ENCODE assay signal across 23 mouse cellular contexts in genomic region chr6:146498416-146498815, GRCm38 (mm10).
"Had no signal": no experiment of that assay in that cellular context is flagged by ENCODE, and none has a peak within 500 bp of the region (broad histone marks: within the 10 kb centered on the region; RNA-seq: fewer than 3 reads in every experiment).

No protein-coding gene starts in this region.

- H3K9ac ChIP-seq: limb, embryonic 12.5 days; limb, embryonic 15.5 days; liver, embryonic 14.5 days; liver, postnatal 0 days; lung, embryonic 14.5 days; midbrain, embryonic 13.5 days; neural tube, embryonic 13.5 days; stomach, embryonic 15.5 days had no signal

- H3K27ac ChIP-seq: kidney, postnatal 0 days; layer of hippocampus, adult 2 months; limb, embryonic 12.5 days; limb, embryonic 15.5 days; liver, embryonic 14.5 days; macrophage; midbrain, embryonic 13.5 days; neural tube, embryonic 13.5 days; stomach, embryonic 15.5 days had no signal

- H3K4me3 ChIP-seq: layer of hippocampus, adult 2 months; limb, embryonic 12.5 days; limb, embryonic 15.5 days; midbrain, embryonic 13.5 days; myocyte; neural tube, embryonic 13.5 days; stomach, embryonic 15.5 days had no signal

- H3K9me3 ChIP-seq: limb, embryonic 12.5 days; limb, embryonic 15.5 days; midbrain, embryonic 13.5 days; neural tube, embryonic 13.5 days; stomach, embryonic 15.5 days had no signal

- H3K27me3 ChIP-seq: stomach, embryonic 15.5 days had no signal

- DNase-seq: kidney, adult 11 months; kidney, postnatal 25 days; layer of hippocampus, postnatal 36 days; left cerebral cortex, postnatal 4 days; liver, postnatal 0 days; lung, embryonic 14.5 days; retina, postnatal 1 day; right cerebral cortex, postnatal 25 days; spleen, adult 18-20 months; thymus, postnatal 36 days had no signal

- ATAC-seq: liver, postnatal 0 days; lung, postnatal 0 days; midbrain, embryonic 13.5 days; midbrain, embryonic 16.5 days had no signal

- H3K4me2 ChIP-seq: limb, embryonic 12.5 days; limb, embryonic 15.5 days; liver, embryonic 11.5 days; lung, embryonic 14.5 days; midbrain, embryonic 13.5 days; neural tube, embryonic 13.5 days; stomach, embryonic 15.5 days had no signal

- H3K36me3 ChIP-seq: limb, embryonic 12.5 days; limb, embryonic 15.5 days; midbrain, embryonic 13.5 days; neural tube, embryonic 13.5 days; stomach, embryonic 15.5 days had no signal
